31 mouse cellular contexts compared by ENCODE assay signal in genomic region chr7:78785906-78786305, GRCm38 (mm10). TPM values are rescaled to one million over a fixed set of nuclear protein-coding genes. Genes with fewer than 3 reads are reported as not detected.
DNase-seq lines count a peak whose midpoint lies in the region; ATAC-seq and TF ChIP-seq lines count a peak whose summit lies in the region.
"Had no signal": no experiment of that assay in that cellular context is flagged by ENCODE, and none has a peak within 500 bp of the region (broad histone marks: within the 10 kb centered on the region; RNA-seq: fewer than 3 reads in every experiment).

No protein-coding gene starts in this region.

- no peak for TF ChIP-seq POLR2A in lung, adult 2 months (IDR thresholded peaks at IDR 0.05; ENCODE audit: borderline replicate concordance, extremely low read depth, low read depth, low read length)

- peaks cover 83% of the 10 kb centered on the region for H3K4me1 ChIP-seq in megakaryocyte, embryonic 14.5 days
- peaks cover 6% of the 10 kb centered on the region for H3K4me1 ChIP-seq in lung, adult 2 months (ENCODE audit: control insufficient read depth, insufficient read depth, low read length)

- no peak for ATAC-seq in megakaryocyte, adult 5-6 weeks (ENCODE audit: poor library complexity, severe bottlenecking)
- ATAC-seq: CD4-positive, CD25-positive, alpha-beta regulatory T cell, adult 4 months; forebrain, postnatal 0 days; intestine, postnatal 0 days had no signal

- H3K36me3 ChIP-seq in megakaryocyte, embryonic 14.5 days (replicated peaks; ENCODE audit: low read length) = peaks cover 57% of the 10 kb centered on the region

- no peaks in the 10 kb centered on the region for H3K9me3 ChIP-seq in megakaryocyte, embryonic 14.5 days
- H3K9me3 ChIP-seq: embryonic facial prominence, embryonic 13.5 days; forebrain, embryonic 12.5 days; hindbrain, embryonic 10.5 days; limb, embryonic 12.5 days; liver, embryonic 15.5 days; lung, embryonic 15.5 days; midbrain, embryonic 12.5 days had no signal

- WGBS in lung, adult 2 months = 44% methylated on average over 5 of the region's 5 CpGs

- H3K27me3 ChIP-seq in megakaryocyte, embryonic 14.5 days (replicated peaks) = no peaks in the 10 kb centered on the region
- H3K27me3 ChIP-seq: embryonic facial prominence, embryonic 13.5 days; forebrain, embryonic 12.5 days; limb, embryonic 12.5 days; liver, embryonic 15.5 days; lung, embryonic 15.5 days; midbrain, embryonic 12.5 days had no signal

- no peak for TF ChIP-seq CTCF in lung, adult 2 months (IDR thresholded peaks at IDR 0.05; ENCODE audit: insufficient read depth, low read length)

- peak; percentile 40 for DNase-seq in ovary, postnatal 36 days (ENCODE audit: low spot score)
- DNase-seq in ovary, postnatal 14 days (ENCODE audit: low spot score) = no peak
- peak; percentile 88 for DNase-seq in adrenal gland, postnatal 14 days
- no peak for DNase-seq in lung, adult 2 months
- DNase-seq in cerebellum, postnatal 14 days = no peak
- DNase-seq: cerebellum, adult 11 months; cerebellum, adult 9-10 months; embryo, embryonic 11 days; forebrain, postnatal 0 days; gastrocnemius, postnatal 10 days; heart, postnatal 14 days; kidney, adult 9 months; kidney, postnatal 14 days; layer of hippocampus, adult 9-11 months; right cerebral cortex, postnatal 4 days; thymus, adult 18-20 months; thymus, postnatal 25 days had no signal

- peak overlapping the region; percentile 53 for H3K4me3 ChIP-seq in megakaryocyte, embryonic 14.5 days (replicated peaks)
- no peak overlapping the region for H3K4me3 ChIP-seq in lung, adult 2 months (replicated peaks; ENCODE audit: extremely low read depth, low read depth, low read length)
- H3K4me3 ChIP-seq: embryonic facial prominence, embryonic 13.5 days; erythroblast, embryonic 14.5 days; forebrain, embryonic 12.5 days; hindbrain, embryonic 10.5 days; limb, embryonic 12.5 days; liver, embryonic 15.5 days; lung, embryonic 15.5 days; midbrain, embryonic 12.5 days had no signal

RNA-seq across cellular contexts. Expression of gene Mrpl46, which starts 2.6 kb away (rescaled TPM):
- polyA plus RNA-seq in megakaryocyte, embryonic 14.5 days (2012; ENCODE audit: insufficient read depth, low replicate concordance) = 14.3 TPM in 1 of 2 replicates, not detected in the other
- total RNA-seq in megakaryocyte, adult 5-6 weeks (2015) = 20.6 and 32.0 TPM in 2 replicates
- total RNA-seq in megakaryocyte, adult 5-6 weeks (2017) = 29.3 TPM in 2 replicates
- total RNA-seq in adrenal gland, postnatal 14 days (2021) = 40.3 and 47.7 TPM in 2 replicates
- polyA plus RNA-seq in lung, adult 2 months (2012; rRNA removed) = 14.3 and 15.1 TPM in 2 replicates

RNA-seq across cellular contexts. Expression of gene Mrps11, which starts 3.0 kb away (rescaled TPM):
- polyA plus RNA-seq in megakaryocyte, embryonic 14.5 days (2012; ENCODE audit: insufficient read depth, low replicate concordance) = 142 and 156 TPM in 2 replicates
- 21.8 and 24.9 TPM in 2 replicates for total RNA-seq in megakaryocyte, adult 5-6 weeks (2015)
- total RNA-seq in megakaryocyte, adult 5-6 weeks (2017) = 33.7 and 45.6 TPM in 2 replicates
- total RNA-seq in adrenal gland, postnatal 14 days (2021) = 85.6 and 91.2 TPM in 2 replicates
- polyA plus RNA-seq in lung, adult 2 months (2012; rRNA removed) = 27.9 and 28.5 TPM in 2 replicates

RNA-seq across cellular contexts. Expression of gene Ntrk3, which starts 48.1 kb away (rescaled TPM):
- polyA plus RNA-seq in megakaryocyte, embryonic 14.5 days (2012; ENCODE audit: insufficient read depth, low replicate concordance) = not detected in 2 replicates
- not detected in 2 replicates for total RNA-seq in megakaryocyte, adult 5-6 weeks (2015)
- not detected in 2 replicates for total RNA-seq in megakaryocyte, adult 5-6 weeks (2017)
- 33.0 and 38.2 TPM in 2 replicates for total RNA-seq in adrenal gland, postnatal 14 days (2021)
- 4.7 and 6.1 TPM in 2 replicates for polyA plus RNA-seq in lung, adult 2 months (2012; rRNA removed)
- total RNA-seq: granulocyte monocyte progenitor cell, adult 5-6 weeks; megakaryocyte progenitor cell, adult 5-6 weeks had no signal
- polyA plus RNA-seq: erythroblast, embryonic 14.5 days had no signal

Comparison
In these comparisons a context has a peak if more than half of its experiments do, and no peak if none do; other contexts are left out.
1. DNase-seq: peak in ovary, postnatal 36 days (single experiment) and adrenal gland, postnatal 14 days (single experiment); none in ovary, postnatal 14 days (single experiment), lung, adult 2 months (single experiment) and cerebellum, postnatal 14 days (0 of 2).
2. RNA of gene Ntrk3, which starts 48.1 kb away (total RNA-seq): 33.0 to 38.2 TPM in adrenal gland, postnatal 14 days; not detected in megakaryocyte, adult 5-6 weeks; every median in the first group is over 10 times any median in the second.